Mouse (Mus musculus): ENCODE measurements around the gene Il1r1. TPM values are rescaled to one million over a fixed set of nuclear protein-coding genes. Genes with fewer than 3 reads are reported as not detected.

The Il1r1 gene
- total and polyA plus RNA-seq, 3 experiments = 1.4 to 3.1 TPM; not detected in 1

DNA sequence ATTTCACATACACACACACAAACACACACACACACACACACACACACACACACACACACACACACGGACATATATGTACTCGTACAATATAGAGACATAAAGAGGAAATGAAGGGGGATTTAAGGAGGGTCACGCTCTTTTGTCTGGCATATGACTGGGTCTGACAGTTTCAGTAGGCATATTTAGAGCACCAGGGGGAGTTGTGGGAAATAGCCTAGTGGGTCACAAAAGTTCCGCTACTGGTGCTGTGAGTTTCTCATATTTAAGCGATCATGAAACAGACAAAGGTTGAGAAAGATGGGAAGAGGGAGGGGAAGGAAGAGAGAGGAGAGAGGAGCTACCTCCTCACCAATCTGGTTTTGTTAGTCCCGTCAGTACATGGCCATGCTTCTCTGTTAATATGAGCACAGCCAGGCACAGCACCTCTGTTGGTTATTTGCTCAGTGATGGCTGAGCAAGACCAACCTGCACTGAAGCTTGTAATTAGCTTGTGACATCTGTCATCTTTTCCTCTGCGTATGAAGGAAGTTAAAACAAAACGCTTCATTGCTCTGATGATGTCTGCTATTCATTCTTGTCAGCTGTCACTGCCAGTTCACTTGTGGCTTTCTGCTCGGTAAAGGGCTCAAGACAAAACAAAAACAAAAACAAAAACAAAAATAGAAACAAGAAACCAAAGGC, 37.7 kb downstream of the Il1r1 start:
- peaks cover 0 to 13% of the 10 kb centered on the region in 2 experiments; a peak in 3 of 4 replicates for H3K4me1 ChIP-seq (ENCODE audit: control insufficient read depth in 1 of 2, insufficient read depth in 2 of 2, low read length in 2 of 2)

GRCm38 (mm10) chr1:40263122-40263498, 38.2 kb downstream of the Il1r1 start:
- H3K79me2 ChIP-seq (ENCODE audit: control insufficient read depth, insufficient read depth, low read length, poor library complexity) = no peaks in the 10 kb centered on the region
- H3K9ac ChIP-seq (ENCODE audit: control insufficient read depth, low read depth, low read length, poor library complexity, severe bottlenecking) = no peak overlapping the region
- H3K27me3 ChIP-seq (ENCODE audit: control insufficient read depth in 1 of 2, insufficient read depth in 2 of 2, low read length in 2 of 2) = no peaks in the 10 kb centered on the region
- no peak overlapping the region for H3K4me3 ChIP-seq (ENCODE audit: control insufficient read depth in 1 of 2, insufficient read depth in 1 of 2, low read depth in 2 of 2, low read length in 2 of 2)
- peaks cover 0 to 10% of the 10 kb centered on the region in 2 experiments; a peak in 2 of 4 replicates for H3K36me3 ChIP-seq (ENCODE audit: control insufficient read depth in 1 of 2, insufficient read depth in 2 of 2, low read length in 2 of 2)
- H3K4me1 ChIP-seq (ENCODE audit: control insufficient read depth in 1 of 2, insufficient read depth in 2 of 2, low read length in 2 of 2) = peaks cover 0 to 13% of the 10 kb centered on the region in 2 experiments; a peak in 3 of 4 replicates
- H3K27ac ChIP-seq (ENCODE audit: control insufficient read depth, low read depth, low read length) = no peak overlapping the region
- no peak for DNase-seq (ENCODE audit: low read depth, low spot score)
- H3K9me3 ChIP-seq (replicated peaks; ENCODE audit: insufficient read depth, low read length) = no peaks in the 10 kb centered on the region
- TF ChIP-seq ZMIZ1 (IDR thresholded peaks at IDR 0.05; ENCODE audit: low read depth, low read length) (no peak), POLR2A (IDR thresholded peaks at IDR 0.05; ENCODE audit: control insufficient read depth in 1 of 2, insufficient read depth in 1 of 2, low read depth in 1 of 2, low read length in 2 of 2, poor library complexity in 1 of 2) (no peak), TCF12 (IDR thresholded peaks at IDR 0.05; ENCODE audit: low read depth, low read length) (no peak), NELFE (IDR thresholded peaks at IDR 0.05; ENCODE audit: low read depth, low read length) (no peak)

More for the DNA sequence above, 37.7 kb downstream of the Il1r1 start:
- no peaks in the 10 kb centered on the region for H3K9me3 ChIP-seq (replicated peaks; ENCODE audit: insufficient read depth, low read length)
- H3K4me3 ChIP-seq (ENCODE audit: control insufficient read depth in 1 of 2, insufficient read depth in 1 of 2, low read depth in 2 of 2, low read length in 2 of 2) = no peak overlapping the region
- TF ChIP-seq MAFK (IDR thresholded peaks at IDR 0.05; ENCODE audit: borderline replicate concordance, low read depth, low read length) = no peak
- no peak for TF ChIP-seq POLR2A (IDR thresholded peaks at IDR 0.05; ENCODE audit: control insufficient read depth in 1 of 2, insufficient read depth in 1 of 2, low read depth in 1 of 2, low read length in 2 of 2, poor library complexity in 1 of 2)
- TF ChIP-seq CHD2 (IDR thresholded peaks at IDR 0.05; ENCODE audit: low read length) = no peak
- TF ChIP-seq CHD1 (IDR thresholded peaks at IDR 0.05; ENCODE audit: low read depth, low read length) = no peak
- TF ChIP-seq E2F4 (IDR thresholded peaks at IDR 0.05; ENCODE audit: borderline replicate concordance, low read depth, low read length) = no peak
- TF ChIP-seq RCOR1 (IDR thresholded peaks at IDR 0.05; ENCODE audit: low read depth, low read length) = no peak
- no peak for TF ChIP-seq ZMIZ1 (IDR thresholded peaks at IDR 0.05; ENCODE audit: low read depth, low read length)
- peaks cover 0 to 10% of the 10 kb centered on the region in 2 experiments; a peak in 2 of 4 replicates for H3K36me3 ChIP-seq (ENCODE audit: control insufficient read depth in 1 of 2, insufficient read depth in 2 of 2, low read length in 2 of 2)
- no peaks in the 10 kb centered on the region for H3K79me2 ChIP-seq (ENCODE audit: control insufficient read depth, insufficient read depth, low read length, poor library complexity)
- no peak overlapping the region for H3K27ac ChIP-seq (ENCODE audit: control insufficient read depth, low read depth, low read length)
- no peak for DNase-seq (ENCODE audit: low read depth, low spot score)
- no peaks in the 10 kb centered on the region for H3K27me3 ChIP-seq (ENCODE audit: control insufficient read depth in 1 of 2, insufficient read depth in 2 of 2, low read length in 2 of 2)
- H3K9ac ChIP-seq (ENCODE audit: control insufficient read depth, low read depth, low read length, poor library complexity, severe bottlenecking) = no peak overlapping the region

GRCm38 (mm10) chr1:40263679-40264078, 38.8 kb downstream of the Il1r1 start:
- TF ChIP-seq NRF1 (IDR thresholded peaks at IDR 0.05; ENCODE audit: insufficient read depth, low read depth, low read length, poor library complexity, severe bottlenecking) (no peak), UBTF (IDR thresholded peaks at IDR 0.05; ENCODE audit: borderline replicate concordance, insufficient read depth, low read depth, low read length) (no peak), EP300 (IDR thresholded peaks at IDR 0.05; ENCODE audit: low read depth in 1 of 2, low read length in 2 of 2) (no peak), MYB (IDR thresholded peaks at IDR 0.05; ENCODE audit: low read depth, low read length) (no peak), ZKSCAN1 (IDR thresholded peaks at IDR 0.05; ENCODE audit: low read depth, low read length) (no peak), POLR2AphosphoS5 (IDR thresholded peaks at IDR 0.05; ENCODE audit: borderline replicate concordance, low read depth, low read length) (no peak)
- DNase-seq (ENCODE audit: low read depth, low spot score) = no peak
- Histone ChIP-seq H3K4me3 (ENCODE audit: control insufficient read depth in 1 of 2, insufficient read depth in 1 of 2, low read depth in 2 of 2, low read length in 2 of 2) (no peak overlapping the region), H3K27me3 (ENCODE audit: control insufficient read depth in 1 of 2, insufficient read depth in 2 of 2, low read length in 2 of 2) (no peaks in the 10 kb centered on the region), H3K9me3 (replicated peaks; ENCODE audit: insufficient read depth, low read length) (no peaks in the 10 kb centered on the region), H3K36me3 (ENCODE audit: control insufficient read depth in 1 of 2, insufficient read depth in 2 of 2, low read length in 2 of 2) (peaks cover 0 to 10% of the 10 kb centered on the region in 2 experiments; a peak in 2 of 4 replicates), H3K79me2 (ENCODE audit: control insufficient read depth, insufficient read depth, low read length, poor library complexity) (no peaks in the 10 kb centered on the region), H3K9ac (ENCODE audit: control insufficient read depth, low read depth, low read length, poor library complexity, severe bottlenecking) (no peak overlapping the region), H3K27ac (ENCODE audit: control insufficient read depth, low read depth, low read length) (no peak overlapping the region), H3K4me1 (ENCODE audit: control insufficient read depth in 1 of 2, insufficient read depth in 2 of 2, low read length in 2 of 2) (peaks cover 0 to 13% of the 10 kb centered on the region in 2 experiments; a peak in 3 of 4 replicates)

Measured in MEL (cell line).